Mouse (Mus musculus) heart, embryonic 14.5 days (tissue): ENCODE data around the gene 2700049A03Rik. TPM values are rescaled to one million over a fixed set of nuclear protein-coding genes. Genes with fewer than 3 reads are reported as not detected.

Experiments
- ATAC-seq: fragments of 200-750 bp; cut with Nextera tagmentation; 2 replicates; pipeline ENCODE4 v1.8.0; 2017; ENCODE audit warnings: low read depth, moderate TSS enrichment; ENCODE audit not compliant: insufficient number of reproducible peaks, insufficient read depth, low FRiP score
- H3K27ac ChIP-seq, 2 experiments: fragments of 200-500 bp in 1 of 2; fragments of 300-500 bp in 1 of 2; sonication (generic) in 1 of 2; replicated peaks in 1 of 2; 2 replicates each; pipeline ENCODE4 v1.5.1; 2012 to 2014; ENCODE audit warnings: low read depth in 2 of 2, low read length in 2 of 2, control low read depth in 1 of 2, mild to moderate bottlenecking in 1 of 2, mixed read lengths in 1 of 2; ENCODE audit not compliant: control insufficient read depth in 1 of 2, insufficient read depth in 1 of 2
- H3K27me3 ChIP-seq: fragments of 300-500 bp; sonication (generic); 2 replicates; pipeline ENCODE4 v1.6.1; 2014; ENCODE audit warnings: mild to moderate bottlenecking, low read length, control low read depth; ENCODE audit not compliant: control insufficient read depth, insufficient read depth
- H3K36me3 ChIP-seq: fragments of 300-500 bp; sonication (generic); 2 replicates; pipeline ENCODE4 v1.6.1; 2014; ENCODE audit warnings: mild to moderate bottlenecking, control low read depth, low read length, mixed read lengths; ENCODE audit not compliant: control insufficient read depth, insufficient read depth
- H3K4me1 ChIP-seq, 2 experiments: fragments of 200-500 bp in 1 of 2; fragments of 300-500 bp in 1 of 2; sonication (generic) in 1 of 2; 2 replicates each; pipeline ENCODE4 v1.6.1; 2012 to 2014; ENCODE audit warnings: low read length in 2 of 2, control low read depth in 1 of 2, mixed read lengths in 1 of 2; ENCODE audit not compliant: control insufficient read depth in 2 of 2, insufficient read depth in 2 of 2
- H3K4me2 ChIP-seq: fragments of 300-500 bp; sonication (generic); 2 replicates; pipeline ENCODE4 v1.6.1; 2014; ENCODE audit warnings: mild to moderate bottlenecking, low read length
- H3K4me3 ChIP-seq, 2 experiments: fragments of 200-500 bp in 1 of 2; fragments of 300-500 bp in 1 of 2; sonication (generic) in 1 of 2; 2 replicates each; pipeline ENCODE4 v1.5.1; 2012 to 2014; ENCODE audit warnings: low read length in 2 of 2, mild to moderate bottlenecking in 2 of 2, control low read depth in 1 of 2, low read depth in 1 of 2, moderate library complexity in 1 of 2; ENCODE audit not compliant: control insufficient read depth in 1 of 2, insufficient read depth in 1 of 2
- H3K9ac ChIP-seq: fragments of 300-500 bp; sonication (generic); 2 replicates; pipeline ENCODE4 v1.6.1; 2014; ENCODE audit warnings: mild to moderate bottlenecking, low read length
- H3K9me3 ChIP-seq: fragments of 300-500 bp; sonication (generic); 2 replicates; pipeline ENCODE4 v1.6.1; 2016; ENCODE audit warnings: low read length, control low read depth; ENCODE audit not compliant: control insufficient read depth
- WGBS: fragments of 180-500 bp; shearing (Covaris S2); extraction: QIAGEN DNeasy Blood & Tissue Kit; methylation state at CpG from one replicate; pipeline ENCODE4 v1.1.7; 2014; 5-methylcytosine and 5-hydroxymethylcytosine counted together
- polyA plus RNA-seq: library from polyadenylated mRNA; unstranded; fragments of >200 nt; fragmentation: Nextera tagmentation; extraction: Ambion mirVana; gene quantifications from 2 replicates; pipeline ENCODE4 v1.2.1, GENCODE M21; 2014

2700049A03Rik gene
- polyA plus RNA-seq, 1 experiment from 2014 or later = 13.0 TPM

GRCm38 (mm10) chr12:71242791-71243190, 106.1 kb downstream of the 2700049A03Rik start:
- H3K9me3 ChIP-seq = peaks cover 31% of the 10 kb centered on the region
- H3K27me3 ChIP-seq = no peaks in the 10 kb centered on the region
- no peak overlapping the region for H3K9ac ChIP-seq
- 94% methylated on average over 9 of the region's 9 CpGs for WGBS
- peaks cover 0 to 5% of the 10 kb centered on the region in 2 experiments; a peak in 1 of 4 replicates for H3K4me1 ChIP-seq
- H3K36me3 ChIP-seq = peaks cover 33% of the 10 kb centered on the region
- ATAC-seq = no peak
- H3K4me3 ChIP-seq = no peak overlapping the region
- no peak overlapping the region for H3K27ac ChIP-seq
- H3K4me2 ChIP-seq = no peak overlapping the region

GRCm38 (mm10) chr12:71244766-71245390, 108.2 kb downstream of the 2700049A03Rik start:
- no peak overlapping the region for H3K4me3 ChIP-seq
- no peaks in the 10 kb centered on the region for H3K27me3 ChIP-seq
- peaks cover 0 to 5% of the 10 kb centered on the region in 2 experiments; a peak in 1 of 4 replicates for H3K4me1 ChIP-seq
- H3K4me2 ChIP-seq = no peak overlapping the region
- H3K9ac ChIP-seq = no peak overlapping the region
- peaks cover 33% of the 10 kb centered on the region for H3K36me3 ChIP-seq
- H3K9me3 ChIP-seq = peaks cover 31% of the 10 kb centered on the region
- H3K27ac ChIP-seq = no peak overlapping the region
- ATAC-seq = no peak
- 64% methylated on average over 11 of the region's 11 CpGs for WGBS

- no peak for ATAC-seq
- peaks cover 22% of the 10 kb centered on the region for H3K9me3 ChIP-seq
- H3K27ac ChIP-seq = peak overlapping the region in 1 of 2 experiments; percentile 56; a peak in 3 of 4 replicates
- no peak overlapping the region for H3K9ac ChIP-seq
- H3K4me2 ChIP-seq = no peak overlapping the region
- H3K4me1 ChIP-seq = peaks cover 0 to 5% of the 10 kb centered on the region in 2 experiments; a peak in 1 of 4 replicates
- peaks cover 26% of the 10 kb centered on the region for H3K36me3 ChIP-seq
- H3K4me3 ChIP-seq = no peak overlapping the region
- WGBS = 64% methylated on average over 8 of the region's 8 CpGs
- no peaks in the 10 kb centered on the region for H3K27me3 ChIP-seq
Measured at GRCm38 (mm10) chr12:71247191-71247590, 110.5 kb downstream of the 2700049A03Rik start.

- no peak for ATAC-seq
- H3K9me3 ChIP-seq = peaks cover under 1% of the 10 kb centered on the region
- H3K27me3 ChIP-seq = no peaks in the 10 kb centered on the region
- 47% methylated on average over 9 of the region's 9 CpGs for WGBS
- H3K9ac ChIP-seq = no peak overlapping the region
- H3K4me2 ChIP-seq = no peak overlapping the region
- H3K36me3 ChIP-seq = peaks cover 4% of the 10 kb centered on the region
- no peak overlapping the region for H3K4me3 ChIP-seq
- peaks cover 0 to 5% of the 10 kb centered on the region in 2 experiments; a peak in 1 of 4 replicates for H3K4me1 ChIP-seq
- H3K27ac ChIP-seq = no peak overlapping the region
Measured at GRCm38 (mm10) chr12:71249348-71249747, 112.7 kb downstream of the 2700049A03Rik start.

GRCm38 (mm10) chr12:71252509-71253167, 116.0 kb downstream of the 2700049A03Rik start:
- ATAC-seq = no peak
- Histone ChIP-seq H3K36me3 (no peaks in the 10 kb centered on the region), H3K4me2 (no peak overlapping the region), H3K9ac (no peak overlapping the region), H3K9me3 (no peaks in the 10 kb centered on the region), H3K27ac (no peak overlapping the region), H3K27me3 (no peaks in the 10 kb centered on the region), H3K4me1 (peaks cover 0 to 2% of the 10 kb centered on the region in 2 experiments; a peak in 1 of 4 replicates), H3K4me3 (no peak overlapping the region)
- 54% methylated on average over 11 of the region's 11 CpGs for WGBS

- peaks cover 0 to 2% of the 10 kb centered on the region in 2 experiments; a peak in 1 of 4 replicates for H3K4me1 ChIP-seq
- H3K9me3 ChIP-seq = no peaks in the 10 kb centered on the region
- no peak overlapping the region for H3K27ac ChIP-seq
- H3K27me3 ChIP-seq = no peaks in the 10 kb centered on the region
- no peak overlapping the region for H3K4me2 ChIP-seq
- H3K36me3 ChIP-seq = no peaks in the 10 kb centered on the region
- H3K9ac ChIP-seq = no peak overlapping the region
- H3K4me3 ChIP-seq = no peak overlapping the region
- 78% methylated on average over 7 of the region's 7 CpGs for WGBS
- ATAC-seq = no peak
Measured at GRCm38 (mm10) chr12:71254779-71255178, 118.1 kb downstream of the 2700049A03Rik start.

GRCm38 (mm10) chr12:71258196-71258920, 121.7 kb downstream of the 2700049A03Rik start:
- 57% methylated on average over 18 of the region's 18 CpGs for WGBS
- peaks cover 4% of the 10 kb centered on the region; the same call in 1 of the 2 replicates for H3K9me3 ChIP-seq
- no peak overlapping the region for H3K4me3 ChIP-seq
- H3K4me1 ChIP-seq = peaks cover 0 to 2% of the 10 kb centered on the region in 2 experiments; a peak in 1 of 4 replicates
- no peak for ATAC-seq
- H3K4me2 ChIP-seq = no peak overlapping the region
- no peaks in the 10 kb centered on the region for H3K36me3 ChIP-seq
- H3K9ac ChIP-seq = no peak overlapping the region
- H3K27ac ChIP-seq = no peak overlapping the region
- H3K27me3 ChIP-seq = no peaks in the 10 kb centered on the region
